Mouse (Mus musculus) limb, embryonic 14.5 days (tissue): ENCODE measurements around the gene Pnn. TPM values are rescaled to one million over a fixed set of nuclear protein-coding genes. Genes with fewer than 3 reads are reported as not detected.

Experiments
- ATAC-seq: fragments of 200-750 bp; cut with Nextera tagmentation; 2 replicates; pipeline ENCODE4 v1.8.0; 2017; ENCODE audit warnings: low read depth, moderate number of reproducible peaks, moderate TSS enrichment; ENCODE audit not compliant: low FRiP score
- DNase-seq: peaks from one replicate; pipeline ENCODE4 v3.0.0-alpha.2; 2015; ENCODE audit warnings: low spot score
- H3K27ac ChIP-seq: fragments of 300-500 bp; sonication (generic); replicated peaks from 2 replicates; pipeline ENCODE4 v1.5.1; 2014; ENCODE audit warnings: low read depth, mild to moderate bottlenecking, low read length, moderate library complexity, mixed read lengths
- H3K27me3 ChIP-seq: fragments of 300-500 bp; sonication (generic); 2 replicates; pipeline ENCODE4 v1.6.1; 2014; ENCODE audit warnings: low read length, mixed read lengths; ENCODE audit not compliant: control insufficient read depth, insufficient read depth
- H3K36me3 ChIP-seq: fragments of 300-500 bp; sonication (generic); 2 replicates; pipeline ENCODE4 v1.6.1; 2014; ENCODE audit warnings: mild to moderate bottlenecking, low read length, moderate library complexity, mixed read lengths; ENCODE audit not compliant: control insufficient read depth, insufficient read depth
- H3K4me1 ChIP-seq: fragments of 300-500 bp; sonication (generic); 2 replicates; pipeline ENCODE4 v1.6.1; 2014; ENCODE audit warnings: antibody characterized with exemption, low read length, mixed read lengths; ENCODE audit not compliant: control insufficient read depth, insufficient read depth
- H3K4me2 ChIP-seq: fragments of 300-500 bp; sonication (generic); replicated peaks from 2 replicates; pipeline ENCODE4 v1.6.1; 2014; ENCODE audit warnings: low read depth, mild to moderate bottlenecking, low read length, moderate library complexity; ENCODE audit not compliant: severe bottlenecking
- H3K4me3 ChIP-seq: fragments of 300-500 bp; sonication (generic); replicated peaks from 2 replicates; pipeline ENCODE4 v1.5.1; 2014; ENCODE audit warnings: low read length
- H3K9ac ChIP-seq: fragments of 300-500 bp; sonication (generic); 2 replicates; pipeline ENCODE4 v1.6.1; 2014; ENCODE audit warnings: mild to moderate bottlenecking, low read depth, low read length, moderate library complexity; ENCODE audit not compliant: severe bottlenecking
- H3K9me3 ChIP-seq: fragments of 300-500 bp; sonication (generic); 2 replicates; pipeline ENCODE4 v1.6.1; 2016; ENCODE audit warnings: low read length; ENCODE audit not compliant: control insufficient read depth
- POLR2A ChIP-seq: fragments of 200-500 bp; IDR thresholded peaks from 2 replicates; pipeline ENCODE4 v1.8.0; 2012; ENCODE audit warnings: inconsistent platforms, mild to moderate bottlenecking, moderate library complexity, borderline replicate concordance; ENCODE audit not compliant: insufficient read depth, insufficient read length; ENCODE audit errors: extremely low read depth
- WGBS: fragments of 180-500 bp; shearing (Covaris S2); extraction: QIAGEN DNeasy Blood & Tissue Kit; methylation state at CpG from one replicate; pipeline ENCODE4 v1.1.7; 2014; 5-methylcytosine and 5-hydroxymethylcytosine counted together
- polyA plus RNA-seq, 2 experiments: library from polyadenylated mRNA; depleted of rRNA in 1 of 2; stranded (reverse) in 1 of 2; unstranded in 1 of 2; fragments of >200 nt; fragmentation: Nextera tagmentation in 1 of 2; extraction: Ambion mirVana in 1 of 2; gene quantifications; 2 replicates each; pipeline versions ENCODE4 v1.2.1 to v1.2.3; 2012 to 2014

The Pnn gene
- polyA plus RNA-seq, 2 experiments: 68.3 to 108 TPM

GRCm38 (mm10) chr12:59072286-59072685, 5.6 kb downstream of the Pnn start:
- Histone ChIP-seq H3K9me3 (no peaks in the 10 kb centered on the region), H3K9ac (no peak overlapping the region), H3K27me3 (no peaks in the 10 kb centered on the region), H3K4me3 (no peak overlapping the region), H3K36me3 (peaks cover 55% of the 10 kb centered on the region), H3K4me2 (no peak overlapping the region), H3K27ac (no peak overlapping the region), H3K4me1 (no peaks in the 10 kb centered on the region)
- DNase-seq (no peak), ATAC-seq (no peak)
- TF ChIP-seq POLR2A: no peak
- 89% methylated on average over 11 of the region's 11 CpGs for WGBS

- peaks cover 45% of the 10 kb centered on the region for H3K36me3 ChIP-seq
- no peak for ATAC-seq
Observed at GRCm38 (mm10) chr12:59074052-59074451, 7.4 kb downstream of the Pnn start.

GRCm38 (mm10) chr12:59076996-59077395, 10.3 kb downstream of the Pnn start:
- no peaks in the 10 kb centered on the region for H3K4me1 ChIP-seq
- H3K27me3 ChIP-seq: no peaks in the 10 kb centered on the region
- no peak for ATAC-seq
- no peak overlapping the region for H3K27ac ChIP-seq
- WGBS: 93% methylated on average over 3 of the region's 3 CpGs
- no peak for TF ChIP-seq POLR2A
- no peaks in the 10 kb centered on the region for H3K9me3 ChIP-seq
- no peak overlapping the region for H3K4me3 ChIP-seq
- no peak for DNase-seq
- no peak overlapping the region for H3K4me2 ChIP-seq
- H3K9ac ChIP-seq: no peak overlapping the region
- peaks cover 15% of the 10 kb centered on the region for H3K36me3 ChIP-seq

More at GRCm38 (mm10) chr12:59074052-59074451, 7.4 kb downstream of the Pnn start:
- Histone ChIP-seq H3K4me3 (no peak overlapping the region), H3K27me3 (no peaks in the 10 kb centered on the region), H3K9ac (no peak overlapping the region), H3K4me2 (no peak overlapping the region), H3K27ac (no peak overlapping the region), H3K4me1 (no peaks in the 10 kb centered on the region), H3K9me3 (no peaks in the 10 kb centered on the region)
- no peak for TF ChIP-seq POLR2A
- DNase-seq: no peak
- WGBS: 90% methylated on average over 3 of the region's 3 CpGs

- H3K4me2 ChIP-seq: no peak overlapping the region
- WGBS: 90% methylated on average over 3 of the region's 3 CpGs
- DNase-seq (no peak), ATAC-seq (no peak)
- H3K9me3 ChIP-seq: no peaks in the 10 kb centered on the region
- TF ChIP-seq POLR2A: no peak
- H3K27ac ChIP-seq: no peak overlapping the region
- no peak overlapping the region for H3K4me3 ChIP-seq
- peaks cover 8% of the 10 kb centered on the region for H3K36me3 ChIP-seq
- no peaks in the 10 kb centered on the region for H3K4me1 ChIP-seq
- no peaks in the 10 kb centered on the region for H3K27me3 ChIP-seq
- no peak overlapping the region for H3K9ac ChIP-seq
Observed at GRCm38 (mm10) chr12:59077883-59078282, 11.2 kb downstream of the Pnn start.

- no peaks in the 10 kb centered on the region for H3K9me3 ChIP-seq
- H3K27ac ChIP-seq: no peak overlapping the region
- TF ChIP-seq POLR2A: no peak
- no peaks in the 10 kb centered on the region for H3K4me1 ChIP-seq
- H3K9ac ChIP-seq: no peak overlapping the region
- DNase-seq (no peak), ATAC-seq (no peak)
- no peak overlapping the region for H3K4me2 ChIP-seq
- 86% methylated on average over 4 of the region's 4 CpGs for WGBS
- no peaks in the 10 kb centered on the region for H3K27me3 ChIP-seq
- no peak overlapping the region for H3K4me3 ChIP-seq
- H3K36me3 ChIP-seq: no peaks in the 10 kb centered on the region
Observed at GRCm38 (mm10) chr12:59080461-59080860, 13.8 kb downstream of the Pnn start.

GRCm38 (mm10) chr12:59084446-59084845, 17.8 kb downstream of the Pnn start:
- Histone ChIP-seq H3K9me3 (no peaks in the 10 kb centered on the region), H3K36me3 (no peaks in the 10 kb centered on the region), H3K4me2 (no peak overlapping the region), H3K9ac (no peak overlapping the region), H3K27me3 (no peaks in the 10 kb centered on the region), H3K4me3 (no peak overlapping the region), H3K27ac (no peak overlapping the region), H3K4me1 (no peaks in the 10 kb centered on the region)
- 68% methylated on average over 5 of the region's 5 CpGs for WGBS
- TF ChIP-seq POLR2A: no peak
- ATAC-seq: no peak
- DNase-seq: no peak
